Mouse (Mus musculus) gastrocnemius, postnatal 10 days (tissue): ENCODE measurements around the gene Gfi1. TPM values are rescaled to one million over a fixed set of nuclear protein-coding genes. Genes with fewer than 3 reads are reported as not detected.

ENCODE experiments used
- DNase-seq: peaks from one replicate; pipeline ENCODE4 v3.0.0; 2021; ENCODE audit warnings: mixed read lengths
- long read RNA-seq, 2 experiments: library from polyadenylated mRNA; stranded (forward); transcript quantifications; one replicate each; pipeline ENCODE4 v2.0.0; 2021
- total RNA-seq, 2 experiments: library from RNA; stranded (reverse); gene quantifications; 2 replicates each; pipeline ENCODE4 v1.2.3; 2021

Gene Gfi1
- total RNA-seq, result under 1 TPM; 0.12 to 0.25 TPM
- long read RNA-seq, experiment 1, result 0 reads
- long read RNA-seq, experiment 2, result 0 reads

DNA sequence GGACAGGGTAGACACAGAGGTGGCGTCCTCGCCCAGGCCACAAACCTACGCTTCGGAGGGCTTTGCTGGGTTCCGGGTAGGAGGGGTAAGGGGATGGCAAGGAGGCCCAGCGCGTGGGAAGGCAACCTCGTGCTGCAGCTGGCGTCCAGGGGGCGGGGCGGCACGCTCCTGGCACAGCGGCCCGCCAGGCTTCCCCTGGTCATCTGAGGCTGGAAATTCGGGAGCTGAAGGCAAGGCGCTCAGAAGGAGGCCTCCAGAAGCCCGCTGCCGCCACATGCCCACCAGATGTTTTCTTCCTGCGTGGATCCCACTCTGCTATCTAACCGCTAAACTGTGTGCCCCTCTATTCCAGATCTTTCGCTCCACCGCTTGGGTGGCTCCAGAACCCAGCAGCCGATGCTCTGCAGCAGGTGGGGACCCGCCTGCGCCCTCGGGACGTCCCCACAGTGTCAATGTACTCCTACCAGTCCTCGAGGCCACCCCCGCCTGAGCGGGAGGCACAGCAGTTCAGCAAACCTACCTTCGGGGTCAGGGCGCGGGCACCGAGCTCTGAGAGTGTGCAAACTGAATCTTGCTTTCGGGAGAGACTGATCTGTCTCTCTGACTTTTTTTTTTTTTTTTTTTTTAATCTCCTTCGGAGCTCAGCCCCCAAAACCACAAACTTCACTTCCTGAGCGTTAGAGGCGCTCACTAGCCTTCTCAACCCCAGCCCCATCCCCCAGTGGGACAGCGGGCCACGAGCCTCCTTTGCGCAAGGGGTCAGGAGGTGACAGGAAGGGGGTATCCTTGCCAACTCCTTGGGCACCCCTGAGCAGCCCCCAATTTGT, at the start of gene Gfi1:
Gene Gfi1 (minus strand): TSS at position 602 of the 827 bp plus-strand sequence.
- peak; percentile 23 for DNase-seq

GRCm38 (mm10) chr5:107772049-107772448, 46.2 kb upstream of the Gfi1 start:
- DNase-seq, result no peak

- no peak for DNase-seq
These were observed 42.4 kb upstream of the Gfi1 start for GRCm38 (mm10) chr5:107768224-107768623.

DNA sequence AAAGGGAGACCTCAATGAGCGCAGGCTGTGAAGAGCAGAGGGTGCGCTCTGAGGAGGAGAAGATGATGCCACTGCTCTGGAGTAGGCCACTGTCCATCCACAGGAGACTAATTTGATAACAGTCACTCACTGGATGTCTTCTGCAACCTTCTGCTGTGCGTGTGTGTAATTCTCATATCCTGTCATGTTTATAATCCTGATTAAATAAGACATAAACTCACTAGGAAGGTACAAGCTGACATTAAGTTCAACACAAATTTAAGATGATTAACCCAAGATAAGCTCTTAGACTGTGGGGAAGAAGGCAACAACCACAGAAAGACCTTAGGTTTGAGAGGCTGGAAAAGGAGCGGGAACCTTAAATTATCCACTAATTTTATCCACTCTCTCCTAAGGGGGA, 40.1 kb upstream of the Gfi1 start:
- no peak for DNase-seq

- DNase-seq, result no peak
These were observed 38.6 kb upstream of the Gfi1 start for GRCm38 (mm10) chr5:107764486-107764885.

DNA sequence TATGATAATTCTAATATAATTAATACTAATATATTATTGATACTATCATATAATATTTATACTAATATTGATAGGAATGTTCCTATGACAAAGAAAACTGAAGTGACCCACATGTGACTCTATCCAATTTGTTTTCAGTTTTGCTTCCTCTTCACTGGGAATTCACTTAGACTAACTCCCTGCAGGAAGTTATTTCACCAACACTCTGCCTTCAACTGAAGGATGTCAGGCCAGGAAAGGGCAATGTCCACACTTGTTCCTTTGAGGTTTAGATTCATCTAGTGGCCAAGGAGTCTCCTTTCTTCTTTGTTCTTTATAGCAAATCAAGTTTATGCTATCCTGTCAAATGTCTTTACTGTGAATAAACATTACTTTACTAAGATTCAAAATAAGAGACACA, 37.8 kb upstream of the Gfi1 start:
- no peak for DNase-seq

- no peak for DNase-seq
These were observed 33.3 kb upstream of the Gfi1 start for GRCm38 (mm10) chr5:107759121-107759520.

DNA sequence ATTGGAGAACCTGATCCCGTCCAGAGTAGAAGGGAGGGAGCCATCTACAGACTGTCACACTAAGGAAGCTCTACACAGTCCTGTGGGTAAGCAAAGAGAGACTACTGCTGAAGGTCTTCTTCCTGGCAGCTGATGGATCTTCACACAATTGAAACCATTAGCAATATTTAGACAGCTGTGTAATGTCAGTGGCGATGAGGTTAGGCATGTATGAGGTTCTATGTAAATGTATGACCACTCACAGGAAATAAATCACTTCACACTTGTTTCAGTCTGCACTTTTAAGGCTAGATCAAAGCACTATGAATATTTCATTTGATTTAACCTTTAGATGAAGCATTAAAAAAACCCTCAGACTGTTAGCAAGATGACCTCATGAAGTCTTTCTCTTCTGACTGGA, 30.2 kb upstream of the Gfi1 start:
- no peak for DNase-seq

DNA sequence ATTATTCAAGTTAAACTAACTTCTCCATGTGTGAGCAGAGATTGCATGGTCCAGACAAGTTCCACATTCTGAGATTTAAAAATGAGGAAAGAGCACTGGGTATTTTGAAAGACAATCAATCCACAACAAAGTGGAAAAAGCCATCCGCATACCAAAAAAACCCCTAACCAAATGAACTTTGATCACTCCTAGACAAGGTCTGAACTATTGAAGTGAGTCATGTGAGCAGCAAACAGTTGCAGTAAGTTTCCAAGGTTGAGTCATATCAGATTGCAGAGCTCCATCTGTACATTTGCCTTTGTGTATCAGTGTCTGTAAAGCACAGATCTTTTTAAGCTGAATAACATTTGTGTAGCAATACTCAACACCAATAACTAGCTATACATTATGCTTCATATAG, 28.9 kb upstream of the Gfi1 start:
- no peak for DNase-seq

DNA sequence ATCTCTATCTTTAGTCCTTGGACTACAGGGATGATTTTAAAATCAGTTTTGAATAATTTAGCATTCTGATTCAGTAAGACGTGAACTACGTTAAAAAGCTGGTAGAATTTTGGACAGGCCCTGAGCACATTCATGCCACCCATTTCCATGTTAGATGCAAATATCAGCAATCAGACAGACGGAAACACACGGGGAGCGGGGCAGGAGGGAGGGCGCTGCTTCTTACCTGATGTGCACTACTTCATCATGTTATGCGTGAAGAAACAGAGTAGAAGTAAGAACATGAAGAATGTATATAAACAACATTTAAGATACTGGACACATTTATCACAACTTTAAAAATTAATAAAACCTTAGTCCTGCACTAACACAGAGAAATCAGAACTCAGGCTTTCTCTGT, 27.8 kb upstream of the Gfi1 start:
- no peak for DNase-seq

DNA sequence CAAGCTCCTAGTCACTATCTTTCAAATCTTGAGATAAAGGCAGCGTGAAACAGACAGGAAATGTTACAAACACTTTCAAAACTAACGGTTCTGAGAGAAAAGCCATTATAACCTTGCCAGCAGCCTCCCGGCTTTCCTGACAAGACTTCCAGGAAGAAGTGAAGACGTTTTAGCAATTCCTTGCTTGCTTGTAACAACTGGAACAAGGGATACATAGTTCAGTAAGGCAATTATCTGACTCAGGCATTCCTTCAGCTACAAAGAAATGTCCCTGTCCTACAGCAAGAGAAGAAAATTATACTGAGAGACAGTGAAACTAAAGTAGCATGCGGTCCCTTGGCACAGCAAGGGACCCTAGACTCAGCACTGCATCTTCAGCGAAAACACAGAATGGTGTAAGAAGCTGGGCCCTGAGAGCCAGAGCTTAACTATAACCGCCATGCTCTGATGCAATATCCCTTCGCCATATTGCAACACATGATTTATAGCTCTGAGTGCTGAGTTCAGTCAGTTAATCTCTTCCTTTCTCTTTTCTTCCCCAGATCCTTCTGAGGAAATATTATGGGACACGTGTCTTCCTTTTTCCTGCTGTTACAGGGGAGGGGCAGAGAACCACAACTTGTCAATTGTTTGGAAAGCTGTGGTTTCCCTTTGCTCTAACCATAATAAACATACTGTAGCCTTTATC, 23.5 kb upstream of the Gfi1 start:
- DNase-seq, result no peak

GRCm38 (mm10) chr5:107739023-107739422, 13.2 kb upstream of the Gfi1 start:
- DNase-seq, result no peak

GRCm38 (mm10) chr5:107738296-107738695, 12.5 kb upstream of the Gfi1 start:
- no peak for DNase-seq

- DNase-seq, result no peak
These were observed 10.3 kb upstream of the Gfi1 start for GRCm38 (mm10) chr5:107736171-107736570.

DNA sequence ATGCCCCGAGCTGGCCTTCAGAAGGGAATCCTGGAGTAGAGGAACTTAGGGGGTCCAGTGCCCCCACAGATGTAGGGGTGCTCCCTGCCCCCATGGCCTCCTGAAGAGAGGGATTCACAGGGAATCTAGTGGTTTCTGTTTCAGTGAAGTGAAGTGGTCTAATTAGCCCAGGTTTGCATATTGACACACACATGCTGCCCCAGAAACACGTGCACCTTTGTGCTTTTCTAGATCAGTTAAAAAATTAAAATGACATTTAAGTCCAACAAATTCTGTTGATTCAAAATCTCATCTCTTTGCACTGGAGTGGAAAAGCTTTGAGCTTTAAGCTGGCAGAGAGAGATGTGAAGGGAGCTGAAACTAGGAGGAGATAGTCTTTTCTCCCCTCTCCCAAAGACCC, 6.0 kb upstream of the Gfi1 start:
- no peak for DNase-seq

GRCm38 (mm10) chr5:107731408-107731807, 5.6 kb upstream of the Gfi1 start:
- DNase-seq, result no peak

GRCm38 (mm10) chr5:107727007-107727402, 1.2 kb upstream of the Gfi1 start:
- DNase-seq, result no peak

GRCm38 (mm10) chr5:107726281-107727006, 608 bp upstream of the Gfi1 start:
- DNase-seq, result peak; percentile 23

DNA sequence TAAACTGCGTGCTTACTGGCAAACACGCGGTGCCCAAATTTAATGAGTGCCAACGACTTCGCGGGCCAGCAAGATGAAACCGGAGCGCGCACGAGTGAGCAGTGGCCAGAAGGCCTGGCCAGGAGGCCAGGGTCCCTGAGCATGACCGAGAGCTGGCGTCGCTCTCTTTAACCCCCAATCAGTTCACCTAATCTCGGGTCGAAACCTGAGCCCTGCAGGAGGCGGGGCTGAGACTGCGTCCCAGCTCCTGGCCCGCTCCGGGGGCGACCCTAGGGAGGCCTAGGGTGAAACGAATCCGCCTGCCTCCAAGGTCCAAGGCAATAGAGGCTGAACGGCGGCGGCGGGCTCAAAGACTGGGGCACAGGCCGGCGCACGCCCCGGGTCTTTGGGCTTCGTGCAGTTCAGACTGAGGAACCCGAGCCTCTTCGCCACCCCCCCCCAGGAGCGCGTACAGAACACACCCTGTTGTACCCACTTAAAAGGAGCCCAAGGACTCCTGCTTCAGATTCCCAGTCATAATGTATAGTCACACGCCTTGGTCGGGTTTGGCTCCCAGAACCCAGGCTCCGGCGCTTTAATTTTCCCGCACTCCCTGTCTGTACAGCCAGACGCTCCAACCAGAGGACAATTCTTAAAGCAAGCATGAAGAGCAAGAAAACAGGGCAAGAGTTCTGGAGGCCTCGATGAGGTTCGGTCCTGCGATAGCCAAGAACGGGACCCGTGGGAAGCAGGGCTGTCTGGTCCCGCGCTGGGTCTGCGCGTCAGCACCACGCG, 988 bp downstream of the Gfi1 start:
- peak; percentile 10 for DNase-seq

DNA sequence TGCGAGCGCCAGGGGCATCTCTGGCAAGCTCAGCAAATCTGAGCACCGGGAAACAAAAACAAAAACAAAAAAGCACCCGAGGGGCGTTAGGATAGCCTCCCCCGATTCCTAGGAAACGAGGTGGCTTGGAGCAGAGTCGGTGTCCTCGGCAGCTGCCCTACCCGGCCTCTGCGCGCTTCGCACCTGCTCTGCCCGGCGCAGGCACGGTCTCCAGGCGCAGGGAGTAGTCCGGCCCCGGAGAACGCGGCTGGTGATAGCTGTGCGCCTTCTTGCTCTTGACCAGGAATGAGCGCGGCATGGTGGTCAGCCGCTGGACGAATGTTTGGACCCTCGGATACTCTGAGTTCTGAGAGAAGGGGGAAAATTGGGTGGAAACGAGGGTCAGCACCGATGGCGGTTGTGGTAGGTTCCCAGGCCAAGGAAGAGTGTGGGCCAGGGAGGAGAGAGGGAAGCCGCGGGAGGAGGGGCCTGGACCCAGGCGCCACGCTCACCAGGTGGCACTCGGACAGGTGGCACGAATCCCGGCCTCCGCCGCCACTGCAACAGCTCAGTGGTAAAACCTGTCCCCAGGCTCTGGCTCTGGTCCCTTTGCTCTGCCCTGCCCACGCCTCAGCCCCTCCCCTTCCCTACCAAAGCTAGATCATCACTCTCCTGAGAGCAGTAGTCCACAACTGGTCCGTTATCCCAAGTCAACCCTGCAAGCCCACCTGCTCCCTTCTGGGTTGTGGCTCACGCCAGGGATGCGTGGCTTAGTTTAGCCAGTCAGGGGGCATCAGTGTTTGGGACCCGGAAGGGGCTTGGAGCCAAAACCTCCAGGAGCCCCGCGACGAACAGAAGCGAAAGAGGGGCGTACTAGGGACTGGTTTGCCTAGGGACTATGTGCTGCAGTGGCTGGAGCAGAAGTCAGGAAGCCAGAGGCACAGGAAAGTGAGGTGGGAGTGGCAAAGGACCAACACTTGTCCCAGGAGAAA, 2.0 kb downstream of the Gfi1 start:
- peak; percentile 24 for DNase-seq
